Mouse (Mus musculus): ENCODE data around the gene Npepps. TPM values are rescaled to one million over a fixed set of nuclear protein-coding genes. Genes with fewer than 3 reads are reported as not detected.

Gene Npepps
- total RNA-seq, 2 experiments from 2014 or later = 57.6 to 77.2 TPM

GRCm38 (mm10) chr11:97186947-97187763 is 93.3 kb downstream of the Npepps start:
- peak; percentile 99 for DNase-seq
- no peak for TF ChIP-seq CTCF (IDR thresholded peaks at IDR 0.05)

GRCm38 (mm10) chr11:97185704-97186614 is 94.5 kb downstream of the Npepps start:
- no peak for DNase-seq
- TF ChIP-seq CTCF (IDR thresholded peaks at IDR 0.05) = no peak
- Histone ChIP-seq H3K4me3 (peak overlapping the region; percentile 97), H3K27ac (peak overlapping the region; percentile 98)
- intact Hi-C loops (cut with DNase I) = loop anchor here (5.0 kb wide), 1 partner anchor 126 kb away; no protein-coding TSS in a partner anchor

More at GRCm38 (mm10) chr11:97186947-97187763, 93.3 kb downstream of the Npepps start:
- intact Hi-C loops (cut with DNase I) = loop anchor here (5.0 kb wide), 1 partner anchor 125 kb away; no protein-coding TSS in a partner anchor
- peak overlapping the region; percentile 98 for H3K27ac ChIP-seq
- H3K4me3 ChIP-seq = peak overlapping the region; percentile 97

GRCm38 (mm10) chr11:97184875-97185274 is 95.6 kb downstream of the Npepps start:
- Histone ChIP-seq H3K4me3 (no peak overlapping the region), H3K27ac (no peak overlapping the region)
- intact Hi-C loops (cut with DNase I) = loop anchor here (5.0 kb wide), 1 partner anchor 127 kb away; no protein-coding TSS in a partner anchor
- DNase-seq = no peak
- TF ChIP-seq CTCF (IDR thresholded peaks at IDR 0.05) = no peak

GRCm38 (mm10) chr11:97182446-97182845 is 98.0 kb downstream of the Npepps start:
- no peak overlapping the region for H3K4me3 ChIP-seq
- no peak overlapping the region for H3K27ac ChIP-seq
- no peak for TF ChIP-seq CTCF (IDR thresholded peaks at IDR 0.05)
- intact Hi-C loops (cut with DNase I) = no loop called here
- DNase-seq = no peak

GRCm38 (mm10) chr11:97181061-97181460 is 99.4 kb downstream of the Npepps start:
- intact Hi-C loops (cut with DNase I) = no loop called here
- H3K27ac ChIP-seq = no peak overlapping the region
- TF ChIP-seq CTCF (IDR thresholded peaks at IDR 0.05) = no peak
- no peak for DNase-seq
- H3K4me3 ChIP-seq = no peak overlapping the region

- no peak for TF ChIP-seq CTCF (IDR thresholded peaks at IDR 0.05)
- Histone ChIP-seq H3K4me3 (no peak overlapping the region), H3K27ac (no peak overlapping the region)
- no peak for DNase-seq
- intact Hi-C loops (cut with DNase I) = no loop called here
Observed at GRCm38 (mm10) chr11:97178198-97178597, 102.2 kb downstream of the Npepps start.

- H3K27ac ChIP-seq = no peak overlapping the region
- DNase-seq = peak; percentile 27
- intact Hi-C loops (cut with DNase I) = loop anchor here (2.0 kb wide), 1 partner anchor 76 kb away; no protein-coding TSS in a partner anchor
- no peak overlapping the region for H3K4me3 ChIP-seq
- TF ChIP-seq CTCF (IDR thresholded peaks at IDR 0.05) = peak; percentile 70
Observed at GRCm38 (mm10) chr11:97176851-97177250, 103.6 kb downstream of the Npepps start.

- no peak overlapping the region for H3K27ac ChIP-seq
- DNase-seq = no peak
- intact Hi-C loops (cut with DNase I) = no loop called here
- TF ChIP-seq CTCF (IDR thresholded peaks at IDR 0.05) = no peak
- H3K4me3 ChIP-seq = no peak overlapping the region
Observed at GRCm38 (mm10) chr11:97175499-97175898, 104.9 kb downstream of the Npepps start.

- DNase-seq = no peak
- intact Hi-C loops (cut with DNase I) = no loop called here
- TF ChIP-seq CTCF (IDR thresholded peaks at IDR 0.05) = no peak
- H3K27ac ChIP-seq = no peak overlapping the region
- H3K4me3 ChIP-seq = no peak overlapping the region
Observed at GRCm38 (mm10) chr11:97160341-97160740, 120.1 kb downstream of the Npepps start.

GRCm38 (mm10) chr11:97156999-97157398 is 123.4 kb downstream of the Npepps start:
- intact Hi-C loops (cut with DNase I) = no loop called here
- no peak overlapping the region for H3K4me3 ChIP-seq
- DNase-seq = no peak
- no peak for TF ChIP-seq CTCF (IDR thresholded peaks at IDR 0.05)
- no peak overlapping the region for H3K27ac ChIP-seq

Other genes starting within 250 kb of the Npepps start
- gene Lrrc46, start 239.2 kb downstream of the Npepps start, total RNA-seq (2021) = not detected
- gene Mrpl10, start 239.1 kb downstream of the Npepps start, total RNA-seq (2021) = 10 to 100 TPM; 36.9 to 50.7 TPM
- gene Osbpl7, start 230.0 kb downstream of the Npepps start, total RNA-seq (2021) = 1 to 10 TPM; 2.2 to 4.3 TPM
- gene Tbx21, start 165.3 kb downstream of the Npepps start, total RNA-seq (2021) = under 1 TPM; 0.17 to 0.48 TPM
- gene Tbkbp1, start 129.1 kb downstream of the Npepps start, total RNA-seq (2021) = 1 to 10 TPM; 4.0 to 6.1 TPM
- 10 to 100 TPM; 49.2 to 58.9 TPM for gene Kpnb1, start 92.8 kb downstream of the Npepps start, total RNA-seq (2021)
- gene Mrpl45, start 35.1 kb upstream of the Npepps start, total RNA-seq (2021) = 10 to 100 TPM; 34.1 to 50.7 TPM
- gene Gpr179, start 71.4 kb upstream of the Npepps start, total RNA-seq (2021) = under 1 TPM in 1 of 2 experiments, not detected in 1; 0.03 TPM
- gene Socs7, start 81.9 kb upstream of the Npepps start, total RNA-seq (2021) = 10 to 100 TPM; 43.2 to 48.6 TPM
- gene Arhgap23, start 134.9 kb upstream of the Npepps start, total RNA-seq (2021) = 1 to 10 TPM; 5.9 to 7.5 TPM
- not detected for gene 4933428G20Rik, start 219.7 kb upstream of the Npepps start, total RNA-seq (2021)